Mouse (Mus musculus) neural tube, embryonic 13.5 days (tissue): ENCODE measurements at regions not wholly inside any gene's neighbourhood (a gene's known extent, or its start where the extent isn't known, plus 50 kb on each side); places are given as distances from the start of the nearest gene placed in this dataset.

ENCODE experiments used
- ATAC-seq: fragments of 200-750 bp; cut with Nextera tagmentation; 2 replicates; pipeline ENCODE4 v1.8.0; 2017; ENCODE audit warnings: low read depth, mild to moderate bottlenecking, moderate TSS enrichment, moderate library complexity
- H3K27ac ChIP-seq: fragments of 300-500 bp; sonication (generic); replicated peaks from 2 replicates; pipeline ENCODE4 v1.5.1; 2015; ENCODE audit warnings: moderate library complexity, mild to moderate bottlenecking, inconsistent platforms
- H3K27me3 ChIP-seq: fragments of 300-500 bp; sonication (generic); 2 replicates; pipeline ENCODE4 v1.6.1; 2015; ENCODE audit warnings: mild to moderate bottlenecking, inconsistent platforms
- H3K36me3 ChIP-seq: fragments of 300-500 bp; sonication (generic); 2 replicates; pipeline ENCODE4 v1.6.1; 2015; ENCODE audit warnings: mild to moderate bottlenecking, inconsistent platforms
- H3K4me1 ChIP-seq: fragments of 300-500 bp; sonication (generic); replicated peaks from 2 replicates; pipeline ENCODE4 v1.6.1; 2015; ENCODE audit warnings: inconsistent platforms
- H3K4me2 ChIP-seq: fragments of 300-500 bp; sonication (generic); 2 replicates; pipeline ENCODE4 v1.6.1; 2015; ENCODE audit warnings: inconsistent platforms, mild to moderate bottlenecking, moderate library complexity
- H3K4me3 ChIP-seq: fragments of 300-500 bp; sonication (generic); 2 replicates; pipeline ENCODE4 v1.5.1; 2015; ENCODE audit warnings: mild to moderate bottlenecking, inconsistent platforms
- H3K9ac ChIP-seq: fragments of 300-500 bp; sonication (generic); 2 replicates; pipeline ENCODE4 v1.6.1; 2015; ENCODE audit warnings: moderate library complexity, mild to moderate bottlenecking, inconsistent platforms
- H3K9me3 ChIP-seq: fragments of 300-500 bp; sonication (generic); 2 replicates; pipeline ENCODE4 v1.6.1; 2016; ENCODE audit warnings: inconsistent platforms
- WGBS: fragments of 180-500 bp; shearing (Covaris S2); methylation state at CpG from one replicate; pipeline ENCODE4 v1.1.7; 2015; 5-methylcytosine and 5-hydroxymethylcytosine counted together

DNA sequence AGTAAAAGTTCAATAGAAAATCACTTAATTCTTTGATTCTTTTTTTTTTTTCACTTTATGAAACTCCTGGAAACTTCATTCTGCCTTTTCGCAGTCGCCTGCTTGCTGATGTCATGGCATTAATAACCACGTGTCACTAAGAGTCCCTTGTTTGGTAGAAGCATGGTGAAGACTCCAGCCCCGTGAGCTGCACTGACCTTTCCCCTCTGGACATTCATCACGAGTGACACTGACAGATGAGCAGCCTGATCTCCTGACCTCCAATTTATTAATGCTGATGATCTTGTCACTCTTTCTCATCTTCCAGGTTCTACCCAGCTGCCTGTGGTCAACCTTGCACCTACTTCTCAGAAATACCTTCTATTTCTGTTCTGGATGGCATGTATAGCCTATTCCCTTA is 867.1 kb upstream of the Slit2 start:
- WGBS, result 51% methylated on average over 5 of the region's 5 CpGs
- no peak overlapping the region for H3K27ac ChIP-seq
- no peaks in the 10 kb centered on the region for H3K9me3 ChIP-seq
- no peaks in the 10 kb centered on the region for H3K4me1 ChIP-seq
- ATAC-seq, result no peak
- H3K27me3 ChIP-seq, result no peaks in the 10 kb centered on the region
- no peaks in the 10 kb centered on the region for H3K36me3 ChIP-seq
- no peak overlapping the region for H3K9ac ChIP-seq
- no peak overlapping the region for H3K4me2 ChIP-seq
- no peak overlapping the region for H3K4me3 ChIP-seq

DNA sequence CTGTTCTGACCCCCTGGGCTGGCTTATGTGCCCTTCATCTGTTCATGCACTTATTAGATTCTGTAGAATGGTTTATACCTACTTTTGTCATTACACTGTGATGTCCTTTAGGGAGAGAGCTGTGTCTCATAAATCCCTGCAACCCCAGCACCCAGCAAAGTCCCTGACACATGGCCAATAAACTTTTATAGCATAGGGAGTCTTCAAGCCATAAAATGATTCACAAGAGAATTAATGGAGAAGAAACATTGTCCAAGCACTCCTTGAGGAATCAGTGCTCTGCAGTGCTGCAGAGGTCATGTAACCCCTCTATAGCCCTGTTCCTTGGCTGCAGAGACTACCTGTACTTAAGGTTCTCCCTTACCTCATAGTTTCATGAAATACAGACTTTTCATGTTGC is 887.2 kb upstream of the Slit2 start:
- Histone ChIP-seq H3K36me3 (no peaks in the 10 kb centered on the region), H3K4me2 (no peak overlapping the region), H3K27me3 (no peaks in the 10 kb centered on the region), H3K9me3 (no peaks in the 10 kb centered on the region), H3K4me3 (no peak overlapping the region), H3K27ac (no peak overlapping the region), H3K9ac (no peak overlapping the region), H3K4me1 (0 out of 2 replicates have a peak, but pooled peaks cover 5% of the 10 kb centered on the region)
- ATAC-seq, result no peak; the same call in 1 of the 2 replicates

DNA sequence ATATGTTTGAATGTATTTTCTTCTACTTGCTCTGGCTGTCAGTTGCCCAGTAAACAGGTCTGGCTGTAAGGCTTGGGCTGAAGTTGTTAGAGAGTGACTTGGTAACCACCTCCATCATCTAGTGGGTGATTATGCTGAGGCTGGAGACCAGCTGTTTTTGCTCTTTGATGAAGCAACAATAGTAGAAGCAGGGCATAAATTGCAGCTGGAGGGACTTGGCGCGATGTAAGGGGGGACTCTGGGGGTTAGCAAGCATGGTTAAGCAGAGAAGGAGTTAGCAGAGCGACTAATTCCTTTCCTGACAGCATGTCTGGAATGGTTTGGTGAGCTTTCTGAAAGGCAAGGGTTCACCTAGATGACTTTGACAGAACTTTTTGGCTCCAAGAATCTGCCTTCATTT is 930.0 kb upstream of the Slit2 start:
- H3K36me3 ChIP-seq, result no peaks in the 10 kb centered on the region
- H3K4me1 ChIP-seq, result no peaks in the 10 kb centered on the region
- ATAC-seq, result no peak
- no peaks in the 10 kb centered on the region for H3K27me3 ChIP-seq
- no peak overlapping the region for H3K9ac ChIP-seq
- no peak overlapping the region for H3K4me3 ChIP-seq
- H3K27ac ChIP-seq, result no peak overlapping the region
- no peak overlapping the region for H3K4me2 ChIP-seq
- 23% methylated on average over 3 of the region's 3 CpGs for WGBS
- no peaks in the 10 kb centered on the region for H3K9me3 ChIP-seq

DNA sequence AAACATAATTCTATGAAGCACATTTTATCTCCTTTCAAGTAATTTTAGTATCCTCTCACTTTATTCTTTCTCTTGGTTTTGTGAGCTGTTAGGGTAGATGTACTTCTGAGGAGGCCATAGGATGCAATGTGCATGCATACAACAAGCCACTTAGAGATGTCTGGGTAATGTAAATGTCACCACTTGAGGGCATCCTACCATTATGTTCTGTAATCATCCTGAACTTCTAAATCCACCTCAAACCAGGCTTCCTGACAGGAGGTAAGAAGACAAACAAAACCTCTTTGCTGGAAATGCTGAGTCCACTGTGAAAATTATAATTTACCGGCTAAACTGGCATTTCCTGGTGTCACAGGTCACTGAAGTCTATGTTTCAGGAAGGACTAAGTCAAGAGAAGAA is 946.2 kb upstream of the Slit2 start:
- Histone ChIP-seq H3K4me2 (no peak overlapping the region), H3K27me3 (no peaks in the 10 kb centered on the region), H3K9me3 (no peaks in the 10 kb centered on the region), H3K4me1 (no peaks in the 10 kb centered on the region; the same call in 1 of the 2 replicates), H3K27ac (no peak overlapping the region), H3K4me3 (no peak overlapping the region), H3K9ac (no peak overlapping the region), H3K36me3 (no peaks in the 10 kb centered on the region)
- ATAC-seq, result no peak
- WGBS, result 64% methylated on average over 1 of the region's 1 CpGs

DNA sequence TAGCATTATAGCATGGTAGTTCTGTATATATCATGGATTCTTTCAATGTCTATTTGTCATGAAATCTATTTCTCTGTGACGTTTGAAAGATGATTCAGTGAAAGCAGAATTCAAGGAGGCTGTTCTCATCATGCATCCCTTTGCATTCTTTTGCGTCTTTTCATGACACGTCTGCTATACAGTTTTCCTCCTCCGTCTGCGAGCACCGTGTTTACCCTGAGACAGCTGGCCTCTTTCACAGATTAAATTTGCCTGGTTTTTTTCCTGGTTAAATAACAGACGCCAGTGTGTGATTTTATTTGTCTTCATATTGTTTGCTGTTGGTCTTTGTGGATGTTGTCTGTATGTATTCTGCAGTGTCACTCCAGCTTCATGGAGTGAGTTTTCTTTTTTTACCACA is 948.9 kb upstream of the Slit2 start:
- H3K36me3 ChIP-seq, result no peaks in the 10 kb centered on the region
- no peaks in the 10 kb centered on the region for H3K27me3 ChIP-seq
- no peak overlapping the region for H3K9ac ChIP-seq
- H3K9me3 ChIP-seq, result no peaks in the 10 kb centered on the region
- ATAC-seq, result no peak
- no peaks in the 10 kb centered on the region; the same call in 1 of the 2 replicates for H3K4me1 ChIP-seq
- H3K4me3 ChIP-seq, result no peak overlapping the region
- WGBS, result 72% methylated on average over 7 of the region's 7 CpGs
- no peak overlapping the region for H3K27ac ChIP-seq
- no peak overlapping the region for H3K4me2 ChIP-seq

DNA sequence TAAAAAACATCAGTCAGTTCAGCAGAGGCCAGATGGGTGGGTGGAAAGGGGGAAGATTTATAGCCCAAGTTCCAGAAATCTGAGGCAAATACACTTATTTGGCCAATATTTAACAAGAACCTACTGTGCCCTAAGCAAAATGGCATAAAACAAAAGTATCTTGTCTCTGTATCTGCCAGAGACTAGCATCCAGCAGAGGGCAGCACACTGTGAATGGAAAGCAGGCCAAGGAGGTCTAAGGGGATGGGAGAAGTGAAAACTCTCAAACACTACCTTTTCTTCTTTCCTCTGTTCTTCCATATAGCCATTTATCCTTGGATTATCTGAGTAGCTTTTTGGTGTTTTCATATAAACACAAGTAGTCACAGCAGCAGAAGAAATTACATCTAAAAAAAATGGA is 968.6 kb upstream of the Slit2 start:
- Histone ChIP-seq H3K36me3 (no peaks in the 10 kb centered on the region), H3K4me2 (no peak overlapping the region), H3K4me1 (no peaks in the 10 kb centered on the region), H3K9ac (no peak overlapping the region), H3K27me3 (no peaks in the 10 kb centered on the region), H3K4me3 (no peak overlapping the region), H3K27ac (no peak overlapping the region), H3K9me3 (no peaks in the 10 kb centered on the region)
- no peak for ATAC-seq

DNA sequence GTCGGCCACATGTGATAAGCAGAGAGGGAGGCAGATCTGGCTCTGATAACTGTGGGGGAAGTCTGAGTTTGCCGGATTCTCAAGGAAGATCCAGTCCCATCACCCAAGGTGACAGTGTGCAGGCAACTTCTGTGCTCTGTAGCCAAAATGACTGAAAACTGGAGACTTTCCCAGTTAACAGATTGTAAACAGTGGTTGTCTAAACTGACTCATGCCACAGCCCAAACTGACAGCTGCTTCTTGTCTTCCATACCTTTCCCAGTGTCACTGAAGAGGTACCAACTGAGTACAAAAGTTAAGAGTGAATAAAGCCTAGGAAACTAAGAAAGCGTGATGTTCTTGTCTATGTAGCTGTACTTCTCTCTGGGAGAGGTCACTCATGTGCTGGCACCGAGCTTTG is 990.4 kb upstream of the Slit2 start:
- WGBS, result 88% methylated on average over 4 of the region's 4 CpGs

DNA sequence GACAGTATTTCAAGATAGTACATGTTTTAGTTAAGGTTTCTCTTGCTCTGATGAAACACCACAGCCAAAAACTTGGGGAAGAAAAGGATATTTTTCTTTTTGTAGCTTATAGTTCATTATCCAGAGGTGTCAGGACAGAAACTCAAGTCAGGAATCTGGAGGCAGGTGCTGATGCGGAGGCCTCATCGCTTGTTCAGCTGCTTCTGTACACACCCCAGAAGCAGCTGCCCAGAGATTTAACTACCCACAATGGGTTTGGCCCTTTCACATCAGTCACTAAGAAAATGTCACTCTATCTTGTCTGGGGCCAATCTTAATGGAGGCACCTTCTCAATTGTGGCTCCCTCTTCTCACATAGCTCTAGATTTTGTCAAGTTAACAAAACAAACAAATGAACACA is 996.4 kb upstream of the Slit2 start:
- ATAC-seq, result no peak
- 78% methylated on average over 2 of the region's 2 CpGs for WGBS

More for the DNA sequence above, 990.4 kb upstream of the Slit2 start:
- Histone ChIP-seq H3K4me2 (no peak overlapping the region), H3K27me3 (no peaks in the 10 kb centered on the region), H3K27ac (no peak overlapping the region), H3K4me3 (no peak overlapping the region), H3K9ac (no peak overlapping the region), H3K9me3 (no peaks in the 10 kb centered on the region), H3K4me1 (no peaks in the 10 kb centered on the region), H3K36me3 (no peaks in the 10 kb centered on the region)
- no peak for ATAC-seq

DNA sequence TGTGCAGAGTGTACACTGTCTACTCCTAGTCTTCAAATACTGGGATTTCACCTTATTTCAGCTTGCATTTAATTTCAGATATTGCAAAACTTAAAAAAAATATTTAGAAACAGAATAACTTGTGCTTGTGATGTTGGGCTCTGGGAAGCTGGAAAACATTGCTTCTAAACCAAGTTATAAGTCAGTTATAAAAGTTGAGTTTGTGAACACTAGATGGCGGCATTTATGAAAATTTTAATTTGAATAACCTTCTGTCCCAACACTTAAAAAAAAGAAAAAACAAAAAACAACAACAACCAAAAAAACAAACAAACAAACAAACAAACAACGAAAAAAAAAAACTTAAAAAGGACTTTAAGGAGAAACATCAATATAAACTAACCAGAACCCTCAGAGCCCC is 1002.6 kb upstream of the Slit2 start:
- Histone ChIP-seq H3K9ac (no peak overlapping the region), H3K4me2 (no peak overlapping the region), H3K36me3 (no peaks in the 10 kb centered on the region), H3K27me3 (no peaks in the 10 kb centered on the region), H3K9me3 (no peaks in the 10 kb centered on the region), H3K4me1 (no peaks in the 10 kb centered on the region), H3K4me3 (no peak overlapping the region), H3K27ac (no peak overlapping the region)
- 87% methylated on average over 2 of the region's 2 CpGs for WGBS
- ATAC-seq, result no peak

More for the DNA sequence above, 996.4 kb upstream of the Slit2 start:
- Histone ChIP-seq H3K4me2 (no peak overlapping the region), H3K27me3 (no peaks in the 10 kb centered on the region), H3K9ac (no peak overlapping the region), H3K27ac (no peak overlapping the region), H3K4me1 (no peaks in the 10 kb centered on the region), H3K9me3 (no peaks in the 10 kb centered on the region), H3K4me3 (no peak overlapping the region), H3K36me3 (no peaks in the 10 kb centered on the region)

DNA sequence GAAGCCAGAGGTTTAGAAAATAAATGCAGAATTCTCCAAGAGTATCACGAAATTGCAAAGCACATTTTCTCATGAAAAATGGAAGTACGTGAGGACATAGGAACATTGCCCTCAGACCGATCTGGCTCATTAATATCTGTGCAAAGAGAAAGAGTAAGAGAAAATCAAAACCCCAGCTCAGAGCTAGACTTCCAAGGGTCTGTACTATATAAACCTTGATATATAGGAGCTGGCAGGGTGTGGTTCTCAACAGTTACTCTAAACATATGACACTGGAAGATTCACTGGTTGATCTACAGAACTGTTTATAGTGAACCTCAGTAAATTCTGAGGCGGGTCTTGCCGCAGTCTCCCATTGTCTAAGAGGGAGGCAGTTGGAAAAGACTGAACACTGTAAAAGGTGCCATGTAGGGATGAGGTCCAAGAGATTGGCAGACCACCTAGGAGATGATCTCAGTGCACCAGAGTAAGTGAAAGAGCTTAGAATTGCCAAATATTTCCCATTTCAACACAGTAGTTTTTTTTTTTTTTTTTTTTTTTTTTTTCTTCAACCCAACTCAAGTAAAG is 1014.0 kb upstream of the Slit2 start:
- Histone ChIP-seq H3K9me3 (no peaks in the 10 kb centered on the region), H3K36me3 (no peaks in the 10 kb centered on the region), H3K27ac (no peak overlapping the region), H3K4me2 (no peak overlapping the region), H3K4me1 (no peaks in the 10 kb centered on the region), H3K9ac (no peak overlapping the region), H3K27me3 (no peaks in the 10 kb centered on the region), H3K4me3 (no peak overlapping the region)
- ATAC-seq, result no peak
- WGBS, result 88% methylated on average over 5 of the region's 5 CpGs

DNA sequence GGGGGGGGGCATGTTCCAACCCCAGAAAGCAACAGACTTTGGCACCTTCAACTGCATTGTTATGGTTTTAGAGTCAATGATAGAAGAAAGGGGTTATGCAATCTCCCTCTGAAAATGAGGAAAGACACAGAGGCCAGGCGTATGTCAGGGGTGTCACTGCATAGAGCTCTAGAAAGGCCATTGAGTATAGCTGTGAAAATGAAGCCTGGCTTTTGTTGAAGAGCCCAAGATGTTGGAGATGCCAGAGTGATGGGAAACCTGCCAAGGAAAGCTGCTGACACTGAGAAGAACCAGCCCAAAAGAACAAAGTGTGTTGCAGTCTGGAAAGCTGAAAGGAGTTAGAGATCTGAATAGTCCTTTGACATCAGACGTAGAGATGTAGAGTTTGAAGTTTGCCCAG is 1022.2 kb upstream of the Slit2 start:
- Histone ChIP-seq H3K4me3 (no peak overlapping the region), H3K36me3 (no peaks in the 10 kb centered on the region), H3K27ac (no peak overlapping the region), H3K4me1 (no peaks in the 10 kb centered on the region), H3K9me3 (no peaks in the 10 kb centered on the region), H3K4me2 (no peak overlapping the region), H3K27me3 (no peaks in the 10 kb centered on the region), H3K9ac (no peak overlapping the region)
- no peak for ATAC-seq
- 74% methylated on average over 2 of the region's 2 CpGs for WGBS

DNA sequence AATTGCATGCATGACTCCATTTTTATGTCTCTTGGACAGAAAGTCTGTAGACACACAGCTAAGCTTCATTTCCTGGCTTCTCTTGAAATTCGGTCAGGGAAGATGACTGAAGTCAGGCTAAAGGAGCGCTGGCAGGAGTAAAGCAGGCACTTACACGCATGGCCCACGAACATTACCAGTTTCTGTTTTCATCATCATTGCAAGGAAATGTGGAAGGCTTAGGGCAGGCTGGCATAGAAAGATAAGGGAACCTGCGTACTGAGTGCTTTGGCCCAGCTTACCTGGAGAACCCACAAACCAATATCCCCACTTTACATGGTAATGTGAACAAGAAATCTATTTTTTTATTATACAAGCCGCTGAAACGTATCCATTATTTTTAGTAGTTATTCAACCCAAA is 1056.6 kb upstream of the Slit2 start:
- no peaks in the 10 kb centered on the region for H3K9me3 ChIP-seq
- H3K27me3 ChIP-seq, result no peaks in the 10 kb centered on the region
- no peak for ATAC-seq
- H3K4me1 ChIP-seq, result no peaks in the 10 kb centered on the region
- no peak overlapping the region for H3K27ac ChIP-seq
- H3K9ac ChIP-seq, result no peak overlapping the region
- WGBS, result 90% methylated on average over 7 of the region's 7 CpGs
- no peak overlapping the region for H3K4me3 ChIP-seq
- no peaks in the 10 kb centered on the region for H3K36me3 ChIP-seq
- no peak overlapping the region for H3K4me2 ChIP-seq

DNA sequence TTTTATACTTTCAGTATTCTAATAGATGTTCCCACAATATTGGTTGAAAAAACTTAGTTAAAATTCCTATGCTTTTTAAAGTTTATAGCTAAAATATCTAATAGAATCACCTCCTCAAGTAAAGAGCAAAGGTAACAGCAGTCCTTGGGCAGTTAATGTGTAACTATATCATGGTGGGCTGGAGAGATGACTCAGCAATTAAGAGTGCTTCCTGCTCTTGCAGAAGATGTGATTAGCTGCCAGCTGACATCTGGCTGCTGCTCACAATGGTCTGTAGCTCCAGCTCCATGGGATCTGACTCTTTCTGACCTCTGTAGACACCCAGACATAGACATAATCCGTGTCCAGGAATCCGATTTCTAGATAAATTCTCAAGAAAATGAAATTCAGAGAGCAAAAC is 1044.5 kb upstream of the Lcorl start:
- Histone ChIP-seq H3K36me3 (no peaks in the 10 kb centered on the region), H3K27me3 (no peaks in the 10 kb centered on the region), H3K9me3 (no peaks in the 10 kb centered on the region), H3K9ac (no peak overlapping the region), H3K4me1 (no peaks in the 10 kb centered on the region), H3K27ac (no peak overlapping the region), H3K4me2 (no peak overlapping the region), H3K4me3 (no peak overlapping the region)
- ATAC-seq, result no peak
- 79% methylated on average over 2 of the region's 2 CpGs for whole genome bisulfite sequencing
